Mouse (Mus musculus) stomach, postnatal 0 days (tissue): ENCODE results near the gene Hcn4. TPM values are rescaled to one million over a fixed set of nuclear protein-coding genes. Genes with fewer than 3 reads are reported as not detected.

Experiments used
- ATAC-seq: fragments of 200-750 bp; cut with Nextera tagmentation; 2 replicates; pipeline ENCODE4 v1.8.0; 2017; ENCODE audit not compliant: low FRiP score, low TSS enrichment
- DNase-seq: peaks from one replicate; pipeline ENCODE4 v3.0.0-alpha.2; 2016; ENCODE audit warnings: low spot score
- H3K27ac ChIP-seq: fragments of 300-500 bp; sonication (generic); replicated peaks from 2 replicates; pipeline ENCODE4 v1.5.1; 2014; ENCODE audit warnings: mild to moderate bottlenecking, control low read depth
- H3K27me3 ChIP-seq: fragments of 300-500 bp; sonication (generic); 2 replicates; pipeline ENCODE4 v1.6.1; 2014; ENCODE audit warnings: low read length; ENCODE audit not compliant: control insufficient read depth, insufficient read depth
- H3K36me3 ChIP-seq: fragments of 300-500 bp; sonication (generic); 2 replicates; pipeline ENCODE4 v1.6.1; 2014; ENCODE audit warnings: low read length, mixed read lengths; ENCODE audit not compliant: control insufficient read depth, insufficient read depth
- H3K4me1 ChIP-seq: fragments of 300-500 bp; sonication (generic); replicated peaks from 2 replicates; pipeline ENCODE4 v1.6.1; 2014; ENCODE audit warnings: antibody characterized with exemption; ENCODE audit not compliant: control insufficient read depth, insufficient read depth
- H3K4me2 ChIP-seq: fragments of 300-500 bp; sonication (generic); replicated peaks from 2 replicates; pipeline ENCODE4 v1.6.1; 2014; ENCODE audit warnings: low read depth, mild to moderate bottlenecking, control low read depth, moderate library complexity
- H3K4me3 ChIP-seq: fragments of 300-500 bp; sonication (generic); 2 replicates; pipeline ENCODE4 v1.5.1; 2014; ENCODE audit warnings: low read depth, low read length, control low read depth
- H3K9ac ChIP-seq: fragments of 300-500 bp; sonication (generic); 2 replicates; pipeline ENCODE4 v1.6.1; 2014; ENCODE audit warnings: mild to moderate bottlenecking, low read length, control low read depth, mixed read lengths
- H3K9me3 ChIP-seq: fragments of 300-500 bp; sonication (generic); 2 replicates; pipeline ENCODE4 v1.6.1; 2016; ENCODE audit warnings: low read length; ENCODE audit not compliant: control insufficient read depth
- CTCF ChIP-seq: IDR thresholded peaks from 2 replicates; pipeline ENCODE4 v1.5.1; 2016; ENCODE audit warnings: antibody characterized with exemption, low read depth, mild to moderate bottlenecking, moderate library complexity
- EP300 ChIP-seq: optimal IDR thresholded peaks from 2 replicates; pipeline ENCODE3; 2016; ENCODE audit warnings: antibody characterized with exemption
- WGBS: fragments of 180-500 bp; shearing (Covaris S2); extraction: QIAGEN DNeasy Blood & Tissue Kit; methylation state at CpG from one replicate; pipeline ENCODE4 v1.1.7; 2014; 5-methylcytosine and 5-hydroxymethylcytosine counted together
- polyA plus RNA-seq: library from polyadenylated mRNA; unstranded; fragments of >200 nt; fragmentation: Nextera tagmentation; extraction: Ambion mirVana; gene quantifications from 2 replicates; pipeline ENCODE4 v1.2.1, GENCODE M21; 2015

Hcn4 gene
- polyA plus RNA-seq, 1 experiment from 2014 or later = 0.05 TPM

GRCm38 (mm10) chr9:58854931-58855330 is 31.7 kb downstream of the Hcn4 start:
- TF ChIP-seq EP300 (no peak), CTCF (no peak)
- Histone ChIP-seq H3K27ac (no peak overlapping the region), H3K9ac (no peak overlapping the region), H3K4me3 (no peak overlapping the region), H3K4me1 (no peaks in the 10 kb centered on the region), H3K36me3 (no peaks in the 10 kb centered on the region), H3K4me2 (no peak overlapping the region), H3K9me3 (no peaks in the 10 kb centered on the region), H3K27me3 (no peaks in the 10 kb centered on the region)
- ATAC-seq (no peak), DNase-seq (no peak)
- WGBS = 53% methylated on average over 3 of the region's 3 CpGs

GRCm38 (mm10) chr9:58859080-58859635 is 35.9 kb downstream of the Hcn4 start:
- no peak overlapping the region for H3K9ac ChIP-seq
- H3K4me2 ChIP-seq = no peak overlapping the region
- H3K4me1 ChIP-seq = no peaks in the 10 kb centered on the region
- DNase-seq (no peak), ATAC-seq (no peak)
- H3K27ac ChIP-seq = no peak overlapping the region
- TF ChIP-seq CTCF = no peak
- TF ChIP-seq EP300 = no peak
- WGBS = 40% methylated on average over 29 of the region's 30 CpGs
- H3K36me3 ChIP-seq = no peaks in the 10 kb centered on the region
- H3K27me3 ChIP-seq = no peaks in the 10 kb centered on the region
- no peak overlapping the region for H3K4me3 ChIP-seq
- no peaks in the 10 kb centered on the region for H3K9me3 ChIP-seq

- WGBS = 34% methylated on average over 7 of the region's 7 CpGs
- H3K27me3 ChIP-seq = no peaks in the 10 kb centered on the region
- no peaks in the 10 kb centered on the region for H3K4me1 ChIP-seq
- H3K27ac ChIP-seq = no peak overlapping the region
- H3K36me3 ChIP-seq = no peaks in the 10 kb centered on the region
- TF ChIP-seq EP300 (no peak), CTCF (no peak)
- H3K4me2 ChIP-seq = no peak overlapping the region
- DNase-seq (no peak), ATAC-seq (no peak)
- no peaks in the 10 kb centered on the region for H3K9me3 ChIP-seq
- H3K4me3 ChIP-seq = no peak overlapping the region
- no peak overlapping the region for H3K9ac ChIP-seq
These were observed 40.6 kb downstream of the Hcn4 start for GRCm38 (mm10) chr9:58863826-58864225.

DNA sequence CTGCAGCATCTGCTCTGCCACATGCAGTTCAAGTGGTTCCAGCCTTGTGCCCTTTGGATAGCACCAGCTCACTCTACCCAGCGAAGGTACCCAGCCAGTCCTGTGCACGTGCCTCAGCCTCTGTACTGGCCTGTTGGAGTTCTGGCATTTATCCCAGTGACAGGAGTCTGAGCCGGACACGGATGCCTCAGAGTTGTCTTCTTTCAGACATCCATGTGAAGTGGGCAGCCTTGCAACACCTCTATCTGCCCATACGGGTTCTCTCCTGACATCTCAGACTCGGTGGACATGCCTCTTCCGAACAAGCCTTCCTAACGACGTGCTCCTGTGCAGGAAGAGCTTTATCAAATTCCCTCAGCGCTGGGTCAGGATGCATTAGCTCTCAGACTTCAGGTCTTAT is 47.9 kb downstream of the Hcn4 start:
- Histone ChIP-seq H3K4me2 (no peak overlapping the region), H3K27ac (no peak overlapping the region), H3K4me1 (no peaks in the 10 kb centered on the region), H3K4me3 (no peak overlapping the region), H3K9me3 (no peaks in the 10 kb centered on the region), H3K9ac (no peak overlapping the region), H3K27me3 (no peaks in the 10 kb centered on the region), H3K36me3 (peaks cover 3% of the 10 kb centered on the region; the same call in 1 of the 2 replicates)
- 70% methylated on average over 10 of the region's 10 CpGs for WGBS
- DNase-seq (no peak), ATAC-seq (no peak)
- TF ChIP-seq EP300 (no peak), CTCF (no peak)

DNA sequence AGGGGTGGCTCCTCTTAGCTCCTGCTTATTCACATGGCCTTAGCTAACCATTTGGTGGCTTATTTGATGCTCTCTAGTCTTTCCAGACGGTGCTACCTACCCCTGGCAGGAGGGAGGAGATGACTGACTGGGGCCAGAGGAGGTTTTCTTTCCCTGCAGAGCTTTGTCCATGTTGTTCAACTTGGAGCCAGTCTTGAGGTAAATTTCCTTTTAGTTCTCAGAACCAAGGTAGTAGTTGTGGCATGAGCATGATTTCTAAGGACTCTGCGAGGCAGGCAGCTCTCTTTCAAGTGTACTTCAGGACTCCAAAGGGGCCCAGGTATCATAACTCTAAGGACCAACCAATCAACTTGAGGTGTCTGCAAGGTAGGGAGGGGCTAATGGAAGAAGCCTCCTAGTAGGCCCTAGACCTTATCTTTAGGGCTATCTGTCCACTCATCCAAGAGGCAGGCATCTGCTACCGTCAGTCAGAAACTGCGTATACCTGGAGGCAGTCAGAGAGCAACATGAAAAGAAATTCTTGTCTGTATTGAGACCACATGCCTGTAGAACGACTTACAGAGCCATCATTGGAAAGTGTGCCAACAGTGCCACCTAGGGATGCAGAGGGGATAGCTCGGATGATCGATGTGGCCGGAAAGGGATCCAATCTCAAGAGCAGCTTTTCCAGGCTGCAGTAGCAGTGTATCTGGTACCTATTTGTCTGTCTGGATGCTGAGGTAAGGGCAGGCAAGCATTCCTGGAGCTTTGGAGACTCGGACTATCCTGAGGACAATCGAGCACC is 50.5 kb downstream of the Hcn4 start:
- no peaks in the 10 kb centered on the region for H3K9me3 ChIP-seq
- WGBS = 44% methylated on average over 10 of the region's 10 CpGs
- no peaks in the 10 kb centered on the region for H3K27me3 ChIP-seq
- H3K9ac ChIP-seq = no peak overlapping the region
- no peak for TF ChIP-seq EP300
- TF ChIP-seq CTCF = peak; percentile 87
- DNase-seq (peak; percentile 61), ATAC-seq (0 out of 2 replicates have a peak, but pooled peaks have one; percentile 29)
- H3K4me1 ChIP-seq = no peaks in the 10 kb centered on the region
- no peak overlapping the region for H3K27ac ChIP-seq
- no peak overlapping the region for H3K4me2 ChIP-seq
- H3K36me3 ChIP-seq = peaks cover 13% of the 10 kb centered on the region; the same call in 1 of the 2 replicates
- no peak overlapping the region for H3K4me3 ChIP-seq

GRCm38 (mm10) chr9:58874354-58874753 is 51.1 kb downstream of the Hcn4 start:
- WGBS = 81% methylated on average over 4 of the region's 4 CpGs
- no peaks in the 10 kb centered on the region for H3K27me3 ChIP-seq
- TF ChIP-seq CTCF = no peak
- no peak for TF ChIP-seq EP300
- H3K36me3 ChIP-seq = peaks cover 15% of the 10 kb centered on the region; the same call in 1 of the 2 replicates
- no peak overlapping the region for H3K4me3 ChIP-seq
- no peaks in the 10 kb centered on the region for H3K9me3 ChIP-seq
- no peak for DNase-seq
- no peak overlapping the region for H3K9ac ChIP-seq
- no peak overlapping the region for H3K4me2 ChIP-seq
- no peaks in the 10 kb centered on the region for H3K4me1 ChIP-seq
- no peak overlapping the region for H3K27ac ChIP-seq
- ATAC-seq = no peak
